Mouse (Mus musculus): ENCODE measurements around the gene Slc22a20. TPM values are rescaled to one million over a fixed set of nuclear protein-coding genes. Genes with fewer than 3 reads are reported as not detected.

Gene Slc22a20
- polyA plus RNA-seq, 1 experiment from 2014 or later, result 0.05 TPM

DNA sequence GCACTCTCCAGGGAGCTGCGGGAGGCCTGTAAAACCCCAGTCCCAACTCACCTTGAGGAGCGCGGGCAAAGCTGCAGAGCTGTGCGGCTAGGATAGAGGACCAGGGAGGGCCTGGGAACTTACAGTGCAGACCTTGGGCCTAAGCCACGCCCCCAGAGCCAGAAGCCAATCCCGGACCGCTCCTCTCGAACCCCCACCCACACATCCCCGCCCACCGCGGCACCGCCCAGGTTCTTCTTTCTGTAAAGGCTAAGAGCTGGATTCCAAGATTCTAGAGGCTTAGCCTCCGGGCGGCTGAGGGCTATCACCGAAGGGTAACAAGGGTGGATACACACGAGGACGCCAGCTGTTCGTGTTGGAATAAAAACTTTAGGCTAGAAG lies 61.2 kb downstream of the Slc22a20 start, which contains the start of gene Cdc42ep2:
Cdc42ep2 (minus strand) TSS at position 104 of the 381 bp plus-strand sequence.
- Histone ChIP-seq H3K9me3 (replicated peaks) (no peaks in the 10 kb centered on the region), H3K4me2 (peak within 1 kb of the TSS; percentile 87), H3K4me3 (replicated peaks) (peak within 1 kb of the TSS; percentile 58), H3K27me3 (peaks cover 23% of the 10 kb centered on the region), H3K27ac (replicated peaks) (peak within 1 kb of the TSS; percentile 58), H3K9ac (peak within 1 kb of the TSS; percentile 42), H3K36me3 (replicated peaks) (no peaks in the 10 kb centered on the region), H3K4me1 (replicated peaks) (peaks cover 66% of the 10 kb centered on the region)
- ATAC-seq (ENCODE audit: insufficient read depth), result peak; percentile 82
- WGBS (ENCODE audit: insufficient replicate concordance), result 0% methylated on average over 18 of the region's 18 CpGs

DNA sequence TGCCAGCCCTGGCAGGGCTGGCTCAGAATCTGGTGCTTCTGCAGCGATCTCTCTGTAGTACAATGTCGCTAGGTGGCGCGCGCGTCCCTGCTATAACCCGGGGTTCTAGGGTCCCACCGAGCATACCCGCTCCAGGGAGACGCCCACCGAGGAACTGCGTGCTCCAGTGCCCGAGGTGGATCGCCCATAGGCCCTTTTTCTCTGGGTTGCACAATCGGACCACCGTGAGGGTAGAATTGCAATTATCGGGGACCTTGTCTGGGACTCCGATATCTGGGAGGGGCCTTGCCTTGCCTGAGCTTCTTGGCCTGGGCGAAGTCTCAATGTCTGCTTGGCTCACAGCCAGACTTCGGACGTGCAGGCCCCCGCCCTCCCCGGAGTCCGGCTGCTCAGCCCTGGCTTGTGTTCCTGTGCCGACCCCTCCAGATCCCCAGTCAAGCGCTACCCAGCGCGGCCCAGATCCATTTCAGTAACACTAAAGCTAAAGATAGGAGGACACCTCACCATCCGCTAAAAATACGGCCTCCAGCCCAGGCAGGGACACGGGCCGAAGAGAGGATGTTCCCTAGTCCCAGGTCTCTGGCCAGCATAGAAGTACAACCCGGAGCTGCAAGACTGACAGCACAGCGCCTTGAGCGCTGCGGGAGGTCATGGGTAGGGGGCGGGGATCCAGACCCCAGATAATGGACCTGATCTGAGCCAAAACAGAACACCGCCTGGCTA lies 61.8 kb downstream of the Slc22a20 start:
- Histone ChIP-seq H3K4me3 (replicated peaks) (peak overlapping the region; percentile 58), H3K27ac (replicated peaks) (peak overlapping the region; percentile 58), H3K9ac (peak overlapping the region; percentile 42), H3K4me2 (peak overlapping the region; percentile 87), H3K4me1 (replicated peaks) (peaks cover 60% of the 10 kb centered on the region), H3K27me3 (peaks cover 23% of the 10 kb centered on the region), H3K36me3 (replicated peaks) (no peaks in the 10 kb centered on the region), H3K9me3 (replicated peaks) (no peaks in the 10 kb centered on the region)
- peak; percentile 21 for ATAC-seq (ENCODE audit: insufficient read depth)
- WGBS (ENCODE audit: insufficient replicate concordance), result under 1% methylated on average over 38 of the region's 38 CpGs

DNA sequence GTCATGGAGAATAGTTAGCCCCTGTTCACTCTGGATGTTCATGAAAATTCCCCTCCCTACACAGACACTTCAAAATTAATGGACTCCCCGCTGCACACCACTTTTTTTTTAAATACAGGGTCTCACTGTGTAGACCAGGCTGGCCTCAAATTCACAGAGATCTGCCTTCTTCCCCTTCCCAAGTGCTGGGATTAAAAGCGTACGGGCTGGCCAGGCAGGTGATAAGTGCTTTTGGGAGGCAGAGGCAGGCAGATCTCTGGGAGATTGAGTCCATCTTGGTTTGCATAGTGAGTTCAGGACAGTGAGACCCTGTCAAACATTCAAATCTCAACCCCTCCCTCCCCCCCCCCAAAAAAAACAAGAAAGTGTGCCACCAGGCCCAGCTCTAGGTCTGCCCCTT lies 63.0 kb downstream of the Slc22a20 start:
- Histone ChIP-seq H3K4me1 (replicated peaks) (peaks cover 51% of the 10 kb centered on the region), H3K36me3 (replicated peaks) (peaks cover 2% of the 10 kb centered on the region; the same call in 1 of the 2 replicates), H3K9me3 (replicated peaks) (no peaks in the 10 kb centered on the region), H3K4me3 (replicated peaks) (peak overlapping the region; percentile 24), H3K4me2 (peak overlapping the region; percentile 68), H3K9ac (peak overlapping the region; percentile 39), H3K27ac (replicated peaks) (peak overlapping the region; percentile 87), H3K27me3 (peaks cover 23% of the 10 kb centered on the region)
- no peak for ATAC-seq (ENCODE audit: insufficient read depth)
- 73% methylated on average over 3 of the region's 3 CpGs for WGBS (ENCODE audit: insufficient replicate concordance)

DNA sequence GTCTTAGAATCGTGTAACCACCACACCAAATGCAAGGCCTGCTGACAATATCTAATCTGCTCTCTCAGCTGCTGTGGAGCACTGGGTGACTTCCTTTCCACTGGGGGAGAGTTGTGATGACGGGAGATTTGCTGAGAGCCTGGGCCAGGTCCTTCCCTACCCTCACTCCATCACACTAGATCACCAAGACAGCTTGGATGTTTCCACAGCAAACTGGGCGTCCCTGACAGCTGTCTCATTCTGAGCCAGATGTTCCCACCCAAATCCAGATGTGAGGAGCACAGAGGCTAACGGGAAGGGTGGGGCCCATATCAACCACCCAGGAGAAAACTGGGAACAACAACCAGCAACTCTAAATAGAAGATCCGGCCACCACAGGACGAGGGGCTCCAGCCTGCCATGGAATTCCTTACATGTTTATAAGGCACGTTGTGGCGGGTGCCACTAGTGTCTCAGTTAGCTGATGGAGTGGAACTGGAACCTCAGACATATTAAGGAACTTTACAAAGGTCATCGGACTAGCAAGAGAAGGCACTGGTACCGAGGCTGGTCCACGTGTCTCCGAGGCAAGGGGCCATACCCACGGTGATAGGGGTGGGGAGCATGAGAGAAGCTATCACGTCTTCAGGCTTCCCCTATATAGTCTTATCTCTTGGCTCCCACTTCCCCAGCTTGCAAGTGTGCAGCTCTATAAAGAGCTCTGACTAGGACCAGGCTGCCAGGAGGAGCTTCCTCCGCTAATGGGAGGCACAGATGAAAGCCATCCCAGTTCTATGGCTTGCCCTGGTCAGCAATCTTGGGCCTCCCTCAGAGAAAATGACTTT lies 63.6 kb downstream of the Slc22a20 start:
- Histone ChIP-seq H3K4me3 (replicated peaks) (peak overlapping the region; percentile 24), H3K9ac (peak overlapping the region; percentile 39), H3K36me3 (replicated peaks) (peaks cover 8% of the 10 kb centered on the region; the same call in 1 of the 2 replicates), H3K27me3 (peaks cover 22% of the 10 kb centered on the region), H3K9me3 (replicated peaks) (no peaks in the 10 kb centered on the region), H3K4me2 (peak overlapping the region; percentile 68), H3K4me1 (replicated peaks) (peaks cover 51% of the 10 kb centered on the region), H3K27ac (replicated peaks) (peak overlapping the region; percentile 87)
- ATAC-seq (ENCODE audit: insufficient read depth), result peak; percentile 80
- 18% methylated on average over 15 of the region's 15 CpGs for WGBS (ENCODE audit: insufficient replicate concordance)

DNA sequence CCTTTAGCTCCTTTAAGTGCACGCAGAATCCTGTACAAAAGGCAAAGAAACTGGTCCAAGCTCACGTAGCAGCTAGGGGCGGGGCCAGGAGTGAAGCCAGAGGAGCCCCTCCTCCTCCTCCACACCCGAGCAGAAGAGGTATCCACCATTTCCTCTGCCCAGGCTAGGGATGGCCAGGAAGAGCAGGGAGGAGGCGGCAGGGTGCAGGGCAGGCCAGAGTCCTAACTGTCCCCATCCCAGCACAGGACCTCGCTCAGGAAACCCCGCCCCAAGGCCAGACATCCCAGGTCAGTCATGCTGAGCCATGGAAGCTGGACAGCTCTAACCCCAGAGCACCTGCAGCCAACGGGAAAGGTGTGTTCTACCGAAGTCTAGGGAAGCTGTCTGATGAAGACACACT lies 64.2 kb downstream of the Slc22a20 start:
- Histone ChIP-seq H3K27me3 (peaks cover 18% of the 10 kb centered on the region), H3K9ac (peak overlapping the region; percentile 39), H3K36me3 (replicated peaks) (peaks cover 14% of the 10 kb centered on the region; the same call in 1 of the 2 replicates), H3K4me2 (peak overlapping the region; percentile 68), H3K27ac (replicated peaks) (peak overlapping the region; percentile 87), H3K9me3 (replicated peaks) (no peaks in the 10 kb centered on the region), H3K4me1 (replicated peaks) (peaks cover 51% of the 10 kb centered on the region), H3K4me3 (replicated peaks) (peak overlapping the region; percentile 24)
- peak; percentile 8; the same call in 1 of the 2 replicates for ATAC-seq (ENCODE audit: insufficient read depth)
- 17% methylated on average over 9 of the region's 9 CpGs for WGBS (ENCODE audit: insufficient replicate concordance)

Other genes with a start within 250 kb of the Slc22a20 start
- gene Ltbp3, start 245.2 kb downstream of the Slc22a20 start, polyA plus RNA-seq (2015; fragmentation: Nextera tagmentation; extraction: Ambion mirVana), result 1.2 and 3.4 TPM in 2 replicates
- gene Scyl1, start 214.7 kb downstream of the Slc22a20 start, polyA plus RNA-seq (2015; fragmentation: Nextera tagmentation; extraction: Ambion mirVana), result 21.1 and 24.4 TPM in 2 replicates
- gene Frmd8, start 110.9 kb downstream of the Slc22a20 start, polyA plus RNA-seq (2015; fragmentation: Nextera tagmentation; extraction: Ambion mirVana), result 12.9 and 13.1 TPM in 2 replicates
- 7.1 and 7.9 TPM in 2 replicates for gene Slc25a45, start 108.3 kb downstream of the Slc22a20 start, polyA plus RNA-seq (2015; fragmentation: Nextera tagmentation; extraction: Ambion mirVana)
- 2.8 and 2.9 TPM in 2 replicates for gene Tigd3, start 92.0 kb downstream of the Slc22a20 start, polyA plus RNA-seq (2015; fragmentation: Nextera tagmentation; extraction: Ambion mirVana)
- gene Dpf2, start 73.1 kb downstream of the Slc22a20 start, polyA plus RNA-seq (2015; fragmentation: Nextera tagmentation; extraction: Ambion mirVana), result 52.7 and 59.4 TPM in 2 replicates
- 2.9 and 3.1 TPM in 2 replicates for gene Cdc42ep2, start 61.3 kb downstream of the Slc22a20 start, polyA plus RNA-seq (2015; fragmentation: Nextera tagmentation; extraction: Ambion mirVana)
- gene Pola2, start 21.9 kb downstream of the Slc22a20 start, polyA plus RNA-seq (2015; fragmentation: Nextera tagmentation; extraction: Ambion mirVana), result 53.8 and 58.9 TPM in 2 replicates
- gene Capn1, start 29.8 kb upstream of the Slc22a20 start, polyA plus RNA-seq (2015; fragmentation: Nextera tagmentation; extraction: Ambion mirVana), result 25.1 and 26.1 TPM in 2 replicates
- gene Syvn1, start 60.4 kb upstream of the Slc22a20 start, polyA plus RNA-seq (2015; fragmentation: Nextera tagmentation; extraction: Ambion mirVana), result 13.3 and 17.3 TPM in 2 replicates
- gene Mrpl49, start 71.6 kb upstream of the Slc22a20 start, polyA plus RNA-seq (2015; fragmentation: Nextera tagmentation; extraction: Ambion mirVana), result 39.5 and 41.8 TPM in 2 replicates
- 401 and 446 TPM in 2 replicates for gene Fau, start 71.7 kb upstream of the Slc22a20 start, polyA plus RNA-seq (2015; fragmentation: Nextera tagmentation; extraction: Ambion mirVana)
- 19.1 and 19.5 TPM in 2 replicates for gene Znhit2, start 75.0 kb upstream of the Slc22a20 start, polyA plus RNA-seq (2015; fragmentation: Nextera tagmentation; extraction: Ambion mirVana)
- gene Tm7sf2, start 82.2 kb upstream of the Slc22a20 start, polyA plus RNA-seq (2015; fragmentation: Nextera tagmentation; extraction: Ambion mirVana), result 49.1 and 50.2 TPM in 2 replicates
- gene Vps51, start 91.1 kb upstream of the Slc22a20 start, polyA plus RNA-seq (2015; fragmentation: Nextera tagmentation; extraction: Ambion mirVana), result 27.3 and 30.8 TPM in 2 replicates
- gene Tmem262, start 93.9 kb upstream of the Slc22a20 start, polyA plus RNA-seq (2015; fragmentation: Nextera tagmentation; extraction: Ambion mirVana), result not detected in 2 replicates
- gene Gm28374, start 96.1 kb upstream of the Slc22a20 start, polyA plus RNA-seq (2015; fragmentation: Nextera tagmentation; extraction: Ambion mirVana), result 0.48 and 0.67 TPM in 2 replicates
- 19.7 and 24.4 TPM in 2 replicates for gene Zfpl1, start 98.8 kb upstream of the Slc22a20 start, polyA plus RNA-seq (2015; fragmentation: Nextera tagmentation; extraction: Ambion mirVana)
- gene Cdca5, start 98.8 kb upstream of the Slc22a20 start, polyA plus RNA-seq (2015; fragmentation: Nextera tagmentation; extraction: Ambion mirVana), result 34.5 and 35.4 TPM in 2 replicates
- 0.23 and 0.25 TPM in 2 replicates for gene AC131692.1, start 108.3 kb upstream of the Slc22a20 start, polyA plus RNA-seq (2015; fragmentation: Nextera tagmentation; extraction: Ambion mirVana)
- 3.5 and 3.7 TPM in 2 replicates for gene Naaladl1, start 119.6 kb upstream of the Slc22a20 start, polyA plus RNA-seq (2015; fragmentation: Nextera tagmentation; extraction: Ambion mirVana)
- 23.2 and 24.0 TPM in 2 replicates for gene Sac3d1, start 132.5 kb upstream of the Slc22a20 start, polyA plus RNA-seq (2015; fragmentation: Nextera tagmentation; extraction: Ambion mirVana)
- 58.5 and 66.0 TPM in 2 replicates for gene Snx15, start 142.2 kb upstream of the Slc22a20 start, polyA plus RNA-seq (2015; fragmentation: Nextera tagmentation; extraction: Ambion mirVana)
- 0.17 and 0.44 TPM in 2 replicates for gene Batf2, start 154.8 kb upstream of the Slc22a20 start, polyA plus RNA-seq (2015; fragmentation: Nextera tagmentation; extraction: Ambion mirVana)
- gene Arl2, start 155.4 kb upstream of the Slc22a20 start, polyA plus RNA-seq (2015; fragmentation: Nextera tagmentation; extraction: Ambion mirVana), result 26.0 and 28.8 TPM in 2 replicates
- not detected in 2 replicates for gene Majin, start 198.2 kb upstream of the Slc22a20 start, polyA plus RNA-seq (2015; fragmentation: Nextera tagmentation; extraction: Ambion mirVana)
- 0.15 and 0.28 TPM in 2 replicates for gene Gpha2, start 240.2 kb upstream of the Slc22a20 start, polyA plus RNA-seq (2015; fragmentation: Nextera tagmentation; extraction: Ambion mirVana)
- 3.3 and 5.0 TPM in 2 replicates for gene Ppp2r5b, start 249.7 kb upstream of the Slc22a20 start, polyA plus RNA-seq (2015; fragmentation: Nextera tagmentation; extraction: Ambion mirVana)

All from liver, embryonic 15.5 days (tissue).